Mouse (Mus musculus): ENCODE results near the gene Erh. TPM values are rescaled to one million over a fixed set of nuclear protein-coding genes. Genes with fewer than 3 reads are reported as not detected.

Erh gene
- polyA plus RNA-seq, 1 experiment = 9.8 TPM

DNA sequence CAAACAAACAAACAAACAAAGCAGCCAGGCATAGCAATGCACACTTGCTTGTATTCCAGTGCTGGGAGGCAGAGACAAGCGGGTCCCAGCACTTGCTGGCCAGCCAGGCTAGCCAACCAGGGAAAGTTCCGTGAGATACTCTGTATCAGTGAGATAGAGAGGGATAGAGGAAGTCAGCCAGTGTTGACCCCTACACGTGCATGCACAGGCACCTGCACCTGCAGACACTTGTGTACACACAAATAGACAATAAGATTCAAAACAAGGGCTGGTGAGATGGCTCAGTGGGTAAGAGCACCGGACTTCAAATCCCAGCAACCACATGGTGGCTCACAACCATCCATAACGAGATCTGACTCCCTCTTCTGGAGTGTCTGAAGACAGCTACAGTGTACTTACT is 23.6 kb downstream of the Erh start:
- H3K4me1 ChIP-seq (ENCODE audit: control insufficient read depth, insufficient read depth, insufficient read length, low read length) = 0 out of 2 replicates have a peak, but pooled peaks cover 2% of the 10 kb centered on the region
- no peaks in the 10 kb centered on the region for H3K36me3 ChIP-seq (ENCODE audit: control insufficient read depth, insufficient read depth, low read length)
- H3K4me3 ChIP-seq (ENCODE audit: low read depth, low read length) = no peak overlapping the region
- no peak overlapping the region for H3K27ac ChIP-seq (ENCODE audit: insufficient read depth, low read depth, low read length)
- H3K27me3 ChIP-seq (ENCODE audit: control insufficient read depth, insufficient read depth, low read length) = no peaks in the 10 kb centered on the region
- TF ChIP-seq CTCF (IDR thresholded peaks at IDR 0.05; ENCODE audit: extremely low read depth, insufficient read length, insufficient replicate concordance, low read depth, low read length) (no peak), POLR2A (IDR thresholded peaks at IDR 0.05; ENCODE audit: low read depth, low read length) (no peak)
- WGBS = 64% methylated on average over 5 of the region's 5 CpGs

DNA sequence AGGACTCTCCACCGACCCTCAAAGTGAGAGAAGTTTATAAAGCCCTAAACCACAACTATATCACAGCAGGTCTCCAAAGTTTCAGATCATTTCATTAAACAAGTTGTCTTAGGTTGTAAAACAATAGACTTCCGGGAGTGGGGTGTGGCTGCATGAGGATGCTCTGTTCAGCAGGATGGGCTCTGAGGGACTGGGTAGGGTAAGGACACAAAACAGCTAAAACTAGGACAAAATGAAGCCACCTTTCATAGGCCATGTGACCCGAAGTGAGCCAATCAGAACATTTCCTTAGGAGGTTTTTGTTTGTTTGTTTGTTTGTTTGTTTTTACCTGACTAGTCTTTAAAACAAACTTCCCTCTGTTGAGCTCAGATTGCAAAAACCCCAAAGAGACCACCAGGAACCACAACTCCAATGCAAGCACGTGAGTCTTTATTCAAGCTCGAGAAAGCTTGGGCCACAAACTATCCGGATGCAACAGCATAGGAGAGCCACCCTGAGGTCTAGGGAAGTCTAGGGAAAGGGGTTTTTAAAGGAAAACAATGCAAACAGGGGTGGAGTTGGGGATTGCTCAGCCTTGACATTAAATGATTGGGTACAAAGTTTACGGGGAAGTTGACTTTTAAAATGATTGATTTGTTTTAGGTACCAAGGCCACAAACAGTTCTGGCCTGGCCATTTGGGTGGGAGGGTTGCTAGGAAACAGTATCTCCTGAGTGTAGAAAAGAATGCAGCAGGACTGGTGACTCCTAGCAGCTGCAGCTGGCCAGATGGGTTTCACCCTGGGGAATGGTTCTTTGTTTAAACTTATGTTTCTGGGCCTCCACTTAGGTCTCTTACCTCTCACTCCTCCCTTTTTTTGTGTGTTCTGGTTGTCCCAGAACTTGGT is 28.5 kb downstream of the Erh start:
- Histone ChIP-seq H3K4me1 (ENCODE audit: control insufficient read depth, insufficient read depth, insufficient read length, low read length) (peaks cover 2% of the 10 kb centered on the region; the same call in 1 of the 2 replicates), H3K36me3 (ENCODE audit: control insufficient read depth, insufficient read depth, low read length) (no peaks in the 10 kb centered on the region), H3K27ac (ENCODE audit: insufficient read depth, low read depth, low read length) (no peak overlapping the region), H3K4me3 (ENCODE audit: low read depth, low read length) (no peak overlapping the region), H3K27me3 (ENCODE audit: control insufficient read depth, insufficient read depth, low read length) (no peaks in the 10 kb centered on the region)
- 28% methylated on average over 7 of the region's 7 CpGs for WGBS
- TF ChIP-seq CTCF (IDR thresholded peaks at IDR 0.05; ENCODE audit: extremely low read depth, insufficient read length, insufficient replicate concordance, low read depth, low read length) = no peak

- Histone ChIP-seq H3K36me3 (ENCODE audit: control insufficient read depth, insufficient read depth, low read length) (no peaks in the 10 kb centered on the region), H3K4me3 (ENCODE audit: low read depth, low read length) (no peak overlapping the region), H3K27ac (ENCODE audit: insufficient read depth, low read depth, low read length) (no peak overlapping the region), H3K27me3 (ENCODE audit: control insufficient read depth, insufficient read depth, low read length) (no peaks in the 10 kb centered on the region), H3K4me1 (ENCODE audit: control insufficient read depth, insufficient read depth, insufficient read length, low read length) (peaks cover 2% of the 10 kb centered on the region; the same call in 1 of the 2 replicates)
- TF ChIP-seq POLR2A (IDR thresholded peaks at IDR 0.05; ENCODE audit: low read depth, low read length) = no peak
- 59% methylated on average over 9 of the region's 9 CpGs for WGBS
Observed at GRCm38 (mm10) chr12:80612113-80612791, 31.9 kb downstream of the Erh start.

- H3K4me1 ChIP-seq (ENCODE audit: control insufficient read depth, insufficient read depth, insufficient read length, low read length) = no peaks in the 10 kb centered on the region; the same call in 1 of the 2 replicates
- 76% methylated on average over 3 of the region's 3 CpGs for WGBS
- no peaks in the 10 kb centered on the region for H3K36me3 ChIP-seq (ENCODE audit: control insufficient read depth, insufficient read depth, low read length)
- no peak overlapping the region for H3K27ac ChIP-seq (ENCODE audit: insufficient read depth, low read depth, low read length)
- no peaks in the 10 kb centered on the region for H3K27me3 ChIP-seq (ENCODE audit: control insufficient read depth, insufficient read depth, low read length)
- no peak for TF ChIP-seq CTCF (IDR thresholded peaks at IDR 0.05; ENCODE audit: extremely low read depth, insufficient read length, insufficient replicate concordance, low read depth, low read length)
- TF ChIP-seq POLR2A (IDR thresholded peaks at IDR 0.05; ENCODE audit: low read depth, low read length) = no peak
- H3K4me3 ChIP-seq (ENCODE audit: low read depth, low read length) = no peak overlapping the region
Observed at GRCm38 (mm10) chr12:80609928-80610327, 34.2 kb downstream of the Erh start.

- WGBS = 88% methylated on average over 1 of the region's 1 CpGs
- H3K36me3 ChIP-seq (ENCODE audit: control insufficient read depth, insufficient read depth, low read length) = no peaks in the 10 kb centered on the region
- H3K27ac ChIP-seq (ENCODE audit: insufficient read depth, low read depth, low read length) = no peak overlapping the region
- no peaks in the 10 kb centered on the region for H3K27me3 ChIP-seq (ENCODE audit: control insufficient read depth, insufficient read depth, low read length)
- TF ChIP-seq CTCF (IDR thresholded peaks at IDR 0.05; ENCODE audit: extremely low read depth, insufficient read length, insufficient replicate concordance, low read depth, low read length) (no peak), POLR2A (IDR thresholded peaks at IDR 0.05; ENCODE audit: low read depth, low read length) (no peak)
- no peak overlapping the region for H3K4me3 ChIP-seq (ENCODE audit: low read depth, low read length)
- H3K4me1 ChIP-seq (ENCODE audit: control insufficient read depth, insufficient read depth, insufficient read length, low read length) = no peaks in the 10 kb centered on the region
Observed at GRCm38 (mm10) chr12:80608576-80608975, 35.6 kb downstream of the Erh start.

GRCm38 (mm10) chr12:80604218-80604617 is 39.9 kb downstream of the Erh start:
- no peaks in the 10 kb centered on the region for H3K27me3 ChIP-seq (ENCODE audit: control insufficient read depth, insufficient read depth, low read length)
- H3K4me3 ChIP-seq (ENCODE audit: low read depth, low read length) = no peak overlapping the region
- H3K27ac ChIP-seq (ENCODE audit: insufficient read depth, low read depth, low read length) = no peak overlapping the region
- 94% methylated on average over 2 of the region's 2 CpGs for WGBS
- no peaks in the 10 kb centered on the region for H3K4me1 ChIP-seq (ENCODE audit: control insufficient read depth, insufficient read depth, insufficient read length, low read length)
- TF ChIP-seq POLR2A (IDR thresholded peaks at IDR 0.05; ENCODE audit: low read depth, low read length) (no peak), CTCF (IDR thresholded peaks at IDR 0.05; ENCODE audit: extremely low read depth, insufficient read length, insufficient replicate concordance, low read depth, low read length) (no peak)
- H3K36me3 ChIP-seq (ENCODE audit: control insufficient read depth, insufficient read depth, low read length) = no peaks in the 10 kb centered on the region

DNA sequence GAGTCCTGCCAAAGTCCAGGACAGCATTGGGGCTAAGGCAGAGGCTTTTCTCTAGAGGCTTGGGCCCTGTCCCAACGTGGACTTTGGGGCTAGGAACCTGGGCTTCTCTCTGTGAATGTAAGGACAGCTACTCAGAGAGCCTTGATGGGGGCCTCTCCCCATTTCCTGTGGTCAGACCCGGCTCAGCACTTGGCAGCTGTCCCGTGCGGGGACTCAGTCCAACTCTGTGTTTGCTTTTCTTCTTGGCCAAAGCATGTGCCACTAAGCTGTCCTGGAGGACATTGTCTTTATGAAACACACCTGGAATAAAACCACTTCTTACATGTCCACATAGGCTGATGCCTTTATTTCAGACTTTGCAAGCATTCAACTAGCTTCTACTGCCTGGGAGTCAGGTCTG is 40.6 kb downstream of the Erh start:
- Histone ChIP-seq H3K4me1 (ENCODE audit: control insufficient read depth, insufficient read depth, insufficient read length, low read length) (no peaks in the 10 kb centered on the region), H3K36me3 (ENCODE audit: control insufficient read depth, insufficient read depth, low read length) (no peaks in the 10 kb centered on the region), H3K27ac (ENCODE audit: insufficient read depth, low read depth, low read length) (no peak overlapping the region), H3K4me3 (ENCODE audit: low read depth, low read length) (no peak overlapping the region), H3K27me3 (ENCODE audit: control insufficient read depth, insufficient read depth, low read length) (no peaks in the 10 kb centered on the region)
- TF ChIP-seq POLR2A (IDR thresholded peaks at IDR 0.05; ENCODE audit: low read depth, low read length) (no peak), CTCF (IDR thresholded peaks at IDR 0.05; ENCODE audit: extremely low read depth, insufficient read length, insufficient replicate concordance, low read depth, low read length) (no peak)
- 11% methylated on average over 4 of the region's 4 CpGs for WGBS
